Mouse (Mus musculus): Measurements from ENCODE around the gene Nfic. TPM values are rescaled to one million over a fixed set of nuclear protein-coding genes. Genes with fewer than 3 reads are reported as not detected.

The Nfic gene
- total RNA-seq, 2 experiments from 2014 or later: 59.5 to 66.8 TPM

- DNase-seq (ENCODE audit: extremely low spot score in 1 of 2, low spot score in 1 of 2): no peak
Measured at GRCm38 (mm10) chr10:81421041-81421796, 34.2 kb downstream of the Nfic start.

GRCm38 (mm10) chr10:81420191-81420767 is 35.2 kb downstream of the Nfic start:
- DNase-seq (ENCODE audit: extremely low spot score in 1 of 2, low spot score in 1 of 2): peak in 1 of 2 experiments; percentile 2

GRCm38 (mm10) chr10:81419111-81419928 is 36.1 kb downstream of the Nfic start:
- no peak for DNase-seq (ENCODE audit: extremely low spot score in 1 of 2, low spot score in 1 of 2)

GRCm38 (mm10) chr10:81418216-81419070 is 37.0 kb downstream of the Nfic start:
- no peak for DNase-seq (ENCODE audit: extremely low spot score in 1 of 2, low spot score in 1 of 2)

GRCm38 (mm10) chr10:81417227-81418215 is 37.9 kb downstream of the Nfic start:
- DNase-seq (ENCODE audit: extremely low spot score in 1 of 2, low spot score in 1 of 2): no peak

- peak; percentile 76 to 79 for DNase-seq (ENCODE audit: extremely low spot score in 1 of 2, low spot score in 1 of 2)
Measured at GRCm38 (mm10) chr10:81416581-81417226, 38.7 kb downstream of the Nfic start.

GRCm38 (mm10) chr10:81415549-81416310 is 39.7 kb downstream of the Nfic start:
- DNase-seq (ENCODE audit: extremely low spot score in 1 of 2, low spot score in 1 of 2): no peak

- DNase-seq (ENCODE audit: extremely low spot score in 1 of 2, low spot score in 1 of 2): no peak
Measured at GRCm38 (mm10) chr10:81415146-81415545, 40.3 kb downstream of the Nfic start.

- no peak for DNase-seq (ENCODE audit: extremely low spot score in 1 of 2, low spot score in 1 of 2)
Measured at GRCm38 (mm10) chr10:81414682-81415081, 40.8 kb downstream of the Nfic start.

- DNase-seq (ENCODE audit: extremely low spot score in 1 of 2, low spot score in 1 of 2): peak; percentile 70 to 75
Measured at GRCm38 (mm10) chr10:81413310-81414261, 41.8 kb downstream of the Nfic start.

GRCm38 (mm10) chr10:81412586-81413309 is 42.7 kb downstream of the Nfic start:
- DNase-seq (ENCODE audit: extremely low spot score in 1 of 2, low spot score in 1 of 2): no peak

GRCm38 (mm10) chr10:81411471-81412400 is 43.7 kb downstream of the Nfic start:
- DNase-seq (ENCODE audit: extremely low spot score in 1 of 2, low spot score in 1 of 2): no peak

- DNase-seq (ENCODE audit: extremely low spot score in 1 of 2, low spot score in 1 of 2): no peak
Measured at GRCm38 (mm10) chr10:81410981-81411380, 44.5 kb downstream of the Nfic start.

- DNase-seq (ENCODE audit: extremely low spot score in 1 of 2, low spot score in 1 of 2): no peak
Measured at GRCm38 (mm10) chr10:81410350-81410749, 45.1 kb downstream of the Nfic start.

GRCm38 (mm10) chr10:81409330-81409729 is 46.1 kb downstream of the Nfic start:
- no peak for DNase-seq (ENCODE audit: extremely low spot score in 1 of 2, low spot score in 1 of 2)
